Mouse (Mus musculus) hindbrain, embryonic 11.5 days (tissue): Measurements from ENCODE around the gene Slc8a1. TPM values are rescaled to one million over a fixed set of nuclear protein-coding genes. Genes with fewer than 3 reads are reported as not detected.
A peak's percentile ranks its signal among the peaks of the same experiment; 100 is the strongest.

ENCODE experiments used
- ATAC-seq: fragments of 200-750 bp; cut with Nextera tagmentation; 2 replicates; pipeline ENCODE4 v1.8.0; 2017; ENCODE audit warnings: mild to moderate bottlenecking, moderate TSS enrichment, moderate library complexity; ENCODE audit not compliant: low FRiP score
- DNase-seq: peaks from one replicate; pipeline ENCODE4 v3.0.0-alpha.2; 2015; ENCODE audit warnings: low spot score
- H3K27ac ChIP-seq: fragments of 300-500 bp; sonication (generic); 2 replicates; pipeline ENCODE4 v1.5.1; 2014; ENCODE audit warnings: mild to moderate bottlenecking, low read depth, low read length
- H3K27me3 ChIP-seq: fragments of 300-500 bp; sonication (generic); 2 replicates; pipeline ENCODE4 v1.6.1; 2014; ENCODE audit warnings: mild to moderate bottlenecking, low read length, moderate library complexity, mixed read lengths; ENCODE audit not compliant: control insufficient read depth, insufficient read depth
- H3K36me3 ChIP-seq: fragments of 300-500 bp; sonication (generic); 2 replicates; pipeline ENCODE4 v1.6.1; 2014; ENCODE audit warnings: mild to moderate bottlenecking, low read length, moderate library complexity, mixed read lengths; ENCODE audit not compliant: control insufficient read depth, insufficient read depth
- H3K4me1 ChIP-seq: fragments of 300-500 bp; sonication (generic); replicated peaks from 2 replicates; pipeline ENCODE4 v1.6.1; 2014; ENCODE audit warnings: low read length, mixed read lengths; ENCODE audit not compliant: control insufficient read depth, insufficient read depth
- H3K4me2 ChIP-seq: fragments of 300-500 bp; sonication (generic); replicated peaks from 2 replicates; pipeline ENCODE4 v1.6.1; 2014; ENCODE audit warnings: mild to moderate bottlenecking, low read depth, low read length
- H3K4me3 ChIP-seq: fragments of 300-500 bp; sonication (generic); 2 replicates; pipeline ENCODE4 v1.5.1; 2014; ENCODE audit warnings: low read depth, low read length
- H3K9ac ChIP-seq: fragments of 300-500 bp; sonication (generic); 2 replicates; pipeline ENCODE4 v1.6.1; 2014; ENCODE audit warnings: low read depth, low read length
- H3K9me3 ChIP-seq: fragments of 300-500 bp; sonication (generic); 2 replicates; pipeline ENCODE4 v1.6.1; 2016; ENCODE audit warnings: low read length; ENCODE audit not compliant: control insufficient read depth
- WGBS: fragments of 180-500 bp; shearing (Covaris S2); extraction: QIAGEN DNeasy Blood & Tissue Kit; methylation state at CpG from one replicate; pipeline ENCODE4 v1.1.7; 2014; 5-methylcytosine and 5-hydroxymethylcytosine counted together
- polyA plus RNA-seq: library from polyadenylated mRNA; unstranded; fragments of >200 nt; fragmentation: Nextera tagmentation; extraction: Ambion mirVana; gene quantifications from 2 replicates; pipeline ENCODE4 v1.2.1, GENCODE M21; 2014

The Slc8a1 gene
- polyA plus RNA-seq, 1 experiment from 2014 or later = 13.1 TPM

DNA sequence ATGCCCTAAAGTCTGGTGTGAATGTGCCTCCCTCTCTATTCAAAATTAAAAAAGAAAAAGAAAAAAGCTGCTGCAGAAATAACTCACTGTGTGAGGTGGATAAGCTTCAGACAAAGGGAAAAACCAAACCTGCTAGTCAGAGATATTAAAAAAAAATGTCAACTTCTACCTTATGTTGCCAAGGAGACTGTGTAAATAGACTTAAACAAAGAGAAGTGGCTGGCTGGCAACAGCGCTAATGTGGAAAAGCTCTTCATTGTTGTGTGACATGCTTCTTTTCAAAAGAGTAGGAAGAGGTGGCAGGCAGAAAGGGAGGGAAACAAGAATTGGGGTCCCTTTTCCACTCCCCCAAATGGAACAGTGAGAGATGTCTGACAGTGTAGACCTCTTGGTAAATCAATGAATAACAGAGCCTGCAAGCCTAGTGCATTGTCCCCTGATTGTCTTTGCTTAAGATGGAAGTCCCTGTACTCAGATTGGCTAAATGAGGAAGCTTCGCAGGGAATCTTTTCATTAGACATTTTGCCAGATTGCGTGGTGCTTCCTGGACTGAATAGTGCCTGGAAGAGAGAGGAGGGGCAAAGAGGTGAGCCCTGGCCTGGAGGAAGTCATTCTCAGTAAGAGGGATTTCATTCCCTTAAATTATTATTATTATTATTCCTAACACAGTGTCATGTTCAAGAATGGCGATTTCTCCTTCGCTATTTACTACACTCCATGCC lies 237.3 kb downstream of the Slc8a1 start:
- no peak overlapping the region for H3K4me2 ChIP-seq
- DNase-seq = no peak
- H3K4me3 ChIP-seq = no peak overlapping the region
- H3K4me1 ChIP-seq = no peaks in the 10 kb centered on the region
- no peak overlapping the region for H3K9ac ChIP-seq
- H3K27me3 ChIP-seq = no peaks in the 10 kb centered on the region
- peak; percentile 57 for ATAC-seq
- no peaks in the 10 kb centered on the region for H3K9me3 ChIP-seq
- WGBS = 54% methylated on average over 5 of the region's 5 CpGs
- H3K27ac ChIP-seq = no peak overlapping the region
- no peaks in the 10 kb centered on the region for H3K36me3 ChIP-seq

DNA sequence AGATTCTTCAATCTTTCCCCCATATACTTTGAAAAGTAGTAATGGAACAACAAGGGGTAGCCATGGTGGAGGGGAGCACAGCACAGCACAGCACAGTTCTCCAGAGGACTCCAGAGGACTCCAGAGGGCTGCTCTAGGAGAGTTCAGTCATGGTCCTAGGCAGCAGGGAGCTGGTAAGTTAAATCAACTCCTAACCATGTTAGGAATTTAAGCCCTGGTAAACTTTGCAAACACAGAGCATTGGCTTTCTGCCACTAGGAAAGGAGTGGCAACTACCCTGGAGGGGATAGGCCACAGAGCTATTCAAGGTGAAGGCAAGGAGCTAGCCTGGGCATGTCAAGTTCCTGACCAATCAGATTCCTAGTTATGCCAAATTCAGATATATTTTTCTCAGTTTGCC lies 240.3 kb downstream of the Slc8a1 start:
- H3K4me1 ChIP-seq = no peaks in the 10 kb centered on the region
- no peaks in the 10 kb centered on the region for H3K9me3 ChIP-seq
- H3K36me3 ChIP-seq = no peaks in the 10 kb centered on the region
- DNase-seq (no peak), ATAC-seq (no peak)
- H3K27ac ChIP-seq = no peak overlapping the region
- H3K4me2 ChIP-seq = no peak overlapping the region
- no peak overlapping the region for H3K4me3 ChIP-seq
- no peaks in the 10 kb centered on the region for H3K27me3 ChIP-seq
- H3K9ac ChIP-seq = no peak overlapping the region

DNA sequence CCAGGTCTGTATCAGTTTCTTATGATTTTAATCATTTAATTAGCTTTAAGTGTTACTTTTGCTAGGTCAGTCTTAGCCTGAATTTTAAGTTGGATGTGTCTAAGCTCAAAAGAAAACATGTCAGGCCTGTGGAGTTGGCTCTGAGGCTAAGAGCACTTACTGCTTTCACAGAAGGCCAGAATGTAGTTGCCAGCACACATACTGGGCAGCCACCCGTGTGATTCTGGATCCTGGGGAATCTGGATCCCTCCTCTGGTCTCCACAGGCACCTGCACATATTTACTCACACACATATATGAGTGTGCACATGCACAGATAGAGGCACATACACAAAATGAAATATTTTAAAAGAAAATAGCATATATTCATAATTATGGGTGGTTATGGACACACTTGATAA lies 241.6 kb downstream of the Slc8a1 start:
- no peak for ATAC-seq
- 83% methylated on average over 1 of the region's 1 CpGs for WGBS

DNA sequence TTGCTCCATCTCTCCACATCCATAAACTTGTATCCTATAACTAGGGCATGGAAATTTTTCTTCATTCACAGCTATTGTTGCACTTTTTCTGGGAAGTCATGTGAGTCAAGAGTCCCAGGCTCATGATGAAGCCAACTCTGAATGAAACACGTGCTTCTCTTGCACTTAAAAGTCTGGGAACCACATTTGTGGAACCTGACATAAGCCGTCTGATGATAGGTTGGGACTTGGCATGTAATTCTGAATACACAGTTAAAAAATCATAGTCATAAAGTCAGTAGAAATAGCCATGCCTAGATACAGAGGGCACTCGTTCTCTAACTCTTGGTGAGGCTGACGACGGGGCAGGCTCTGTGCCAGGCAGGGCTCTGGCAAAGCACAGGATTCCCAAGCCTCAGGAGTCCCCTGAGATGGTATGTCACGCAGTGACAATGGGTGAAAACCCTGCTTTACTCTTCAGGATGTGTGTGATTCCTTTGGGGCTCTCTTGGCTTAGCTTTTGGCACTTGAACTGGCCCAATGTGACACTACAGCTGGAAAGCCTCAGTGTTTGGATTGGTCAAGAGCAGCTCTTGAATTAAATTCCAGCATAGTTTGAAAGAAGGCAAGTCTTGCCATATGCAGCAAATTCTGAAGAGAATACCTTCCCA lies 245.8 kb downstream of the Slc8a1 start:
- no peak overlapping the region for H3K9ac ChIP-seq
- no peak overlapping the region for H3K27ac ChIP-seq
- no peaks in the 10 kb centered on the region for H3K4me1 ChIP-seq
- H3K36me3 ChIP-seq = no peaks in the 10 kb centered on the region
- DNase-seq (no peak), ATAC-seq (no peak)
- H3K27me3 ChIP-seq = no peaks in the 10 kb centered on the region
- H3K4me2 ChIP-seq = no peak overlapping the region
- 91% methylated on average over 6 of the region's 6 CpGs for WGBS
- H3K4me3 ChIP-seq = no peak overlapping the region
- no peaks in the 10 kb centered on the region for H3K9me3 ChIP-seq

More for the DNA sequence above, 241.6 kb downstream of the Slc8a1 start:
- no peak overlapping the region for H3K4me2 ChIP-seq
- H3K27ac ChIP-seq = no peak overlapping the region
- H3K36me3 ChIP-seq = no peaks in the 10 kb centered on the region
- H3K9me3 ChIP-seq = no peaks in the 10 kb centered on the region
- no peak overlapping the region for H3K9ac ChIP-seq
- DNase-seq = no peak
- H3K27me3 ChIP-seq = no peaks in the 10 kb centered on the region
- H3K4me1 ChIP-seq = no peaks in the 10 kb centered on the region
- H3K4me3 ChIP-seq = no peak overlapping the region

DNA sequence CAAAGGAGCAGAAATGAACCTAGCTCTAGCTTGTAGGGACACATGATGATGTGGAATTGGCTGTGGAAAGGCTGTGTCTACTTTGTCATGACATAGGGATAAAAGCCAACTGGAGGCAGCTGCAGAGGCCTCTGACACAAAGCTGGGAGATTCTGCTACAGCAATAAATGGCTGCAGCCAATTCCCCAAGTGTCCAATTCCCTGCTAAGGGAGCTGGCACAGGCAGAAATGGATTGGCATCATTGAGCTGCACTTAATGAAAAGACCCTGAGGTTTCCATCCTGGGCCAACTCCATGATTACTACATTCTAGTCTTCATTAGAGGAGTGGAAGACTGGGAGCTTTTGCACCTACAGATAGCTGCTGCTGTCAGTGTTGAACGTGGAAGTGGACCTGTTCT lies 251.8 kb downstream of the Slc8a1 start:
- 71% methylated on average over 1 of the region's 1 CpGs for WGBS
- H3K4me3 ChIP-seq = no peak overlapping the region
- H3K9ac ChIP-seq = no peak overlapping the region
- H3K36me3 ChIP-seq = no peaks in the 10 kb centered on the region
- ATAC-seq (no peak), DNase-seq (no peak)
- no peak overlapping the region for H3K27ac ChIP-seq
- no peaks in the 10 kb centered on the region for H3K27me3 ChIP-seq
- no peaks in the 10 kb centered on the region for H3K9me3 ChIP-seq
- no peak overlapping the region for H3K4me2 ChIP-seq
- H3K4me1 ChIP-seq = no peaks in the 10 kb centered on the region

DNA sequence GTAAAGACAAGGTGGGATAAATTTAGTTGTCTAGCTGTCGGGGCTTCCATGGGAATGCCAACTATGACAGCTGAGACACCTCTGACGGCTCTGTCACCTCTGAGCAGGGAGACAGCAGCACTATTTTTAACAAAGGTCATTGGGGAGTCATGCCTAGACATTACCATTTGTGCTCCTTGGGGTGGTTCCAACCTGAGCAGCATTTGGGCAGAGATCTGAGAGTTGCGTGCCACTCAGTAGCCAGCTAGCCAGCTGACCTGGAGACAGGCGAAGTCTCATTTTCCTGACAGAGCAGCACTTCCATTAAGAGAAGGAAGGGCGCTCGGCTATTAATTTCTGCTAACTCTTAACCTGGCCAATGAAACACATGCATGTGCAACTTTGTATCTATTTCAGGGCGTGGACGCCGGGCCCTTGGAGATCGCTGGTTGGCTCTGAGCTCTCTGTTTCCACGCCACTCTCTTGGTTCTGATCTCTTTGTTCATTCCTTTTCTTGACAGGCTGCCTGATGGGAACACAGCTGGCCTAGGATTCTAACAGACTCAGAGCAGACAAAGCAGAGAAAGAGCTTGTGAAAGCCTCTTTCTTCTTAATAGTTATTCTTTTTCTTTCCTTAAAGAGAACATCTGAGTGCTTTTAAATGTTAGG lies 256.2 kb downstream of the Slc8a1 start:
- Histone ChIP-seq H3K27ac (no peak overlapping the region), H3K4me3 (no peak overlapping the region), H3K4me2 (no peak overlapping the region), H3K4me1 (no peaks in the 10 kb centered on the region), H3K9ac (no peak overlapping the region), H3K36me3 (no peaks in the 10 kb centered on the region), H3K27me3 (no peaks in the 10 kb centered on the region), H3K9me3 (no peaks in the 10 kb centered on the region)
- DNase-seq = peak; percentile 22
- WGBS = 70% methylated on average over 11 of the region's 11 CpGs
- ATAC-seq = peak; percentile 41; the same call in 1 of the 2 replicates

DNA sequence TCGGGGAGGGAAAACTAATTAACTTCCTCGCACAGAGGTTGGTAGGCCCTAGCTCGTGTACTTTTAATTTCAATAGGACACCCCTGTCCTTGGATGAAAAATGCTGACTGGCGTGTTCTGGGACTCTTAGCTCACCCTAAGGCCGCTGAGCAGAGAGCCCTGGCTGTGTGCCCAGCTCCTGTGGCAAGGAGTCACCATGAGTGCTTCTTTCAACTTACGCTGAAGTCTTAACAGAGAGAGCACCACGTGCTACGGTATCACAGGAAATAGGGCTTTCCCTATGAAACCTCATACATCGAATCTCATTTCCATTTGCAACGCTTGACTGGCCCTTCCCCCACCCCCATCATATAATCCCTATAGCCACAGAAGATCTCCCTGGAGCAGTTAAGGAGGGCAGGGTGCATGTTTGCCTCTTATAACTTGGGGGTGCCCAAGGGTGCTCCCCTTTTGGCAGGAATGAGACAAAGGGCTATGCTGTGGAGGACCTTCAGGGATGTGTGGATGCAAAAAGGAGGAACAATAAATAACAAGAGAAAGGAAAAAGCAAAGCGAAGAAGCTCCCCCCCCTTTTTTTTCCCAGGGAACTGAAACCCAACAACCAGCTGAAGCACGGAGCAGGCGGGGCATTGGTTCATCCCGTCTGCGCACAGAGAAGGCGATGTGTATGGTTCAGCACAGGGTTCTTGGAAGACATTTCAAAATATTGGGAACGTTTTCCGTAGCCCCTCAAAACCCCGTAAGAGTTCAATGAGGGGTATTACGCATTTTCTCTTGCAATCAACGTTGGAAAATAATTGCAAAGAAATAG lies 257.6 kb downstream of the Slc8a1 start:
- no peak overlapping the region for H3K4me2 ChIP-seq
- no peak overlapping the region for H3K9ac ChIP-seq
- no peak for DNase-seq
- H3K36me3 ChIP-seq = no peaks in the 10 kb centered on the region
- no peak overlapping the region for H3K27ac ChIP-seq
- no peak overlapping the region for H3K4me3 ChIP-seq
- no peaks in the 10 kb centered on the region for H3K9me3 ChIP-seq
- no peaks in the 10 kb centered on the region for H3K4me1 ChIP-seq
- 79% methylated on average over 21 of the region's 21 CpGs for WGBS
- no peaks in the 10 kb centered on the region for H3K27me3 ChIP-seq
- ATAC-seq = peak; percentile 73

DNA sequence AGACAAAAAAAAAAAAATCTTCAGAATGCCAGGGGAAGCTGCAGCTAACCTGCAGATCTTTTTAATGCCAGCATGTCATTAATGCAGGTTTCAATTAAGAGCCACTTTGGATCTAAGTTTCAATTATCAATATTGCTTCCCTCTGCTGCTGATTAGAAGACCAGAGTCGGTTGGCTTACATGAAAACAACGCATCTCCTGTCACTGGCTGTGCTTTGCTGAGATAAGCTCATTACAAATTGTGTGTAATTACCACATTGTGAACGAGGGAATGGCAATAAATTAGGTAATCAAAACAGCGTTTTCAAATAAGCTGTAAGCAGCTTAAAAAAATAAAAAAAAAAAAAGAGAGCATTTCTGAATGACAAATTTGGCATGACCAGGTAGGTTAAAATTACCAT lies 258.4 kb downstream of the Slc8a1 start:
- Histone ChIP-seq H3K9me3 (no peaks in the 10 kb centered on the region), H3K27ac (no peak overlapping the region), H3K27me3 (no peaks in the 10 kb centered on the region), H3K36me3 (no peaks in the 10 kb centered on the region), H3K4me2 (no peak overlapping the region), H3K9ac (no peak overlapping the region), H3K4me1 (no peaks in the 10 kb centered on the region), H3K4me3 (no peak overlapping the region)
- DNase-seq (no peak), ATAC-seq (no peak)
- WGBS = 77% methylated on average over 4 of the region's 4 CpGs
